Mouse (Mus musculus) thymus, postnatal 36 days (tissue): ENCODE measurements around the gene Auts2.

Experiments
- DNase-seq, 2 experiments: peaks; one replicate each; pipeline ENCODE4 v3.0.0; 2022; ENCODE audit warnings: mixed read lengths in 2 of 2

Auts2 gene

GRCm38 (mm10) chr5:131643176-131644174, 899.7 kb downstream of the Auts2 start:
- no peak for DNase-seq

- DNase-seq, result no peak
Observed at GRCm38 (mm10) chr5:131642752-131643151, 900.4 kb downstream of the Auts2 start.

DNA sequence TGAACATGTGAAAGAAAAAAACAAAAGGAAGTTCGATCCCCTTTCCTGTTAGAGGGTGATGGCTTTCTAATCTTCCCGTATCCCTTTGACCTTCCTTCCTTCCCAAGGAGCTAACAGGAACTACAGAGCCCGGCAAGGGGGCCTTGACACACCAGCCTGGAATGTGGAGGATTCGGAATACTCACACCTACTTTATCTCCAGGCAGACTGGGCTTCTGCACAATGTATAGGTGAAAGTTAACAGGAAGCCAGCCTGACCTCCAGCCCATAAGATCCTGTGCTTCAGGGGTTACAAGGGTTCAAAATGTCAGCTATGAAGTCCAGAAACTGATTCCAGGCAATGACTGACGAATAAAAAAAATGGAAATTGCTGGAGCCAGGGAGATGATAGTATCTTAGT, 906.7 kb downstream of the Auts2 start:
- DNase-seq, result no peak

DNA sequence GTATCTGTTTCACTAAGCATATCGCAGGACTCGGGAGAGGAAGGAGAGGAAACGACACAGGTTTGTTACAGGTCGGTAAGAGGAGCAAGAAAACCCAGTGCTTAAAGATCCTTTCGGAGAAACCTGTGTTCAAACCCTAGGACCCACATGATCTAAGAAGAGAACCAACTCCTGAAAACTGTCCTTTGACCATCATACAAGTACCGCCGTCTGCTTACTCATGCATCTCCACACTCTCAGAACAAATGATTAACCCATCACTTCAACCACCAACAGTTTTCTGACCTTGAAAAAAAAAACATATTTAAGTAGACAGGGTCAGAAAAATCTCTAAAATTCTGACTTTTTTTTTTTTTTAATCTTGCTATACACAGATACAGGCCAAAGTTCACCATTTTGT, 908.4 kb downstream of the Auts2 start:
- DNase-seq, result no peak

DNA sequence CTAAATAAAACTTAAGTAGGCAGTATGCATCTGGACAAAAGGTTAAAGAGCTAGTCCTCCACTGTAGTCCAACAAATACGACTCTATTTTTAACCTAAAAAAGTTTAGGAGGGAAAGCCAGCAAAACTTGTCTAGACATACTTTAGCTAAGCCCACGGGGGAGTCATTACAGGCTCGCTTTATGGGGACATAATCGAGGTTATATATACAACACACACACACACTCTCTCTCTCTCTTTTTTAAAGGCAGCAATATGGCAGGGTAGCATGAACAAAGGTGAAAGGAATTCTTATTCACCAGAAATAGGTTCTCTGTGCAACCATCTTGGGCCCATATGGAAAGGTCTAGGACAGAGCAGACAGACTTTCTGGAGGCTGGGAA, 911.2 kb downstream of the Auts2 start:
- no peak for DNase-seq

- DNase-seq, result no peak
Observed at GRCm38 (mm10) chr5:131631038-131631997, 911.8 kb downstream of the Auts2 start.

DNA sequence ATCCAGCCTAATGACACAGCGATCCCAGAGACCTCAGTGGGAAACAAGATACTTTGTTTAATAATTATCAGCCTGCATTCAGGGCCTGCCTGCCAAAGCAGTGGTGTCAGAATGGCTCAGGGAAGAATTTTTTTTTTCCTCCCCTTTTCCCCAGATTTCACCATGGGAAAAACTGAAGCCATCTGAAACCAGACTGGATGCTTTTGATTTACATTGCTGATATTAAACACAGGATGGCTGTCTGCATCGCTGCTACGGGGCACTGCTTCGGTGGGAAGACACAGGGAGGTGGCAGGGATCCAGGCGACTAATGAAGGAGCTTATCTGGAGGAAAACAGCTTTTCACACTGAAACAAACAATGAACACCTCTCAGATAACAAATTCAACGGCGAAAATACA, 912.6 kb downstream of the Auts2 start:
- DNase-seq, result no peak

- no peak for DNase-seq
Observed at GRCm38 (mm10) chr5:131616113-131616876, 926.8 kb downstream of the Auts2 start.

GRCm38 (mm10) chr5:131614238-131614637, 928.9 kb downstream of the Auts2 start:
- no peak for DNase-seq

DNA sequence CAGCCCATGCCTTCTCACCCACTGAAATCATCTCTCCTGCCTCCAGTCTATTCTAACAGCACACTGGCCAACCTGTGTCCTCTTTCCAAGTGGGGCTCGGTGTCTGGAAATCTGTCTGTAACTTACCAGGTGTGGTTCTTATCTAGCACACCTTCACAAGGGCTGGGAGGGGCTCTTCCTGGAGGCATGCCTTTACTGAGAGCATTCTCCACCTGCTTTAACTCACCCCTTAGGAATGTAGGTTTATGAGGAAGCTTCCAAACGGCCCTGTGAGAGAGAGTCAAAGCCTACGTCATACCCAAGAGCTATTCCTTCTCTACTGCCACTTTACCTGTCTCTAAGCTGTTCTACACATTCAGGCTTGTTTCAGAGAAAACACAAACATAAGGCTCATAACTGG, 929.8 kb downstream of the Auts2 start:
- no peak for DNase-seq

DNA sequence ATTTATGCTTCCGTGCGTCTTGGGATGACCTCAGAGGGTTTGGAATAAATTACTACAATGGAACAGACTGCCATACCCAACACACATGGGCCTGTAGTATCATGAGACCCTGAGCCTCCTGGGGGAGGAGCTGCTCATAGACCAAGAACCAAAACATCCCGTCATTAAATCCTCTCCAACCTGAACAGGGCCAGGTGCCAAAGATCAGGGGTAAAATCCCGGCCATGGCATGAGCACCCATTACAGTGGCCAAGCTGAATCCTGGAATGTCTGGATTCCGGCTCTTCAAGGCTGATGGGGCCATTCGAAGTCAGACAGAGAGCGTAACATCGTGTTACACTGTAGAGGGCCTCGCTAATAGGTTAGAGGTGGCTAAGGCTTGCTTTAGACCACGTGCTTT, 932.4 kb downstream of the Auts2 start:
- no peak for DNase-seq

- DNase-seq, result no peak
Observed at GRCm38 (mm10) chr5:131606786-131607185, 936.4 kb downstream of the Auts2 start.

DNA sequence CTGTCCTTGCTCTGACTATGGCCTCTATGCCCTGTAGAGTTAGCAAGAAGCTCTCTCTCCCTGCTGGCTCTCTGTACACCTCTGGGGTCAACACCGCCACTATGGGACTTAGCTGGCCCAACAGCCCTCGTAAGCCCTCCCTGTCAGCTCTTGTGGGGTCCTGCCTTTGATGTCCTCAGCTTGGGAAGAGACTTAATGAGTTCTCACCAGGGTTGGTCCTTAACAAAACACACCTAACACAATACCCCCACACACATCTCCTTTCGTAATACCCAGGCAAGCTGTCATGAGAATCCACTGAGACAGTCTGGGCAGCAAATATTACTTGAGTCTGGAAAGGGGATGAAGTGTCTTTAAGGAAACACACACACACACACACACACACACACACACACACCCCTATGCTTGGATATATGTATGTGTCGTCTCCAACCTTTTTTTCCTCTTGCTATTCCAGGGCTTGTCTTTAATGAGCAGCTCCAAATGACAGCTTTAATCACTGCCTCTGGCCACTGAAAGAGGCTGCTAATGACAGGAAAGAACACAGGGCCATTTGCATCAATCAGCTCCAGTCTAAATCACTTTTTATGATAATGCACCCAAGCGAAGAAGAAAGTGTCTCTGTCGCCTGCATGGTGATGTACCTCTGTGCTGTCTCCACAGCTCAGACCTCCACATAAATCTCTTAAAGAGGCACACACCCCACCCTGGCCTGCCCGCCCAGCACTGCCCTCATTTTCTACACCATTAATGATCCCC, 941.0 kb downstream of the Auts2 start:
- DNase-seq, result no peak

DNA sequence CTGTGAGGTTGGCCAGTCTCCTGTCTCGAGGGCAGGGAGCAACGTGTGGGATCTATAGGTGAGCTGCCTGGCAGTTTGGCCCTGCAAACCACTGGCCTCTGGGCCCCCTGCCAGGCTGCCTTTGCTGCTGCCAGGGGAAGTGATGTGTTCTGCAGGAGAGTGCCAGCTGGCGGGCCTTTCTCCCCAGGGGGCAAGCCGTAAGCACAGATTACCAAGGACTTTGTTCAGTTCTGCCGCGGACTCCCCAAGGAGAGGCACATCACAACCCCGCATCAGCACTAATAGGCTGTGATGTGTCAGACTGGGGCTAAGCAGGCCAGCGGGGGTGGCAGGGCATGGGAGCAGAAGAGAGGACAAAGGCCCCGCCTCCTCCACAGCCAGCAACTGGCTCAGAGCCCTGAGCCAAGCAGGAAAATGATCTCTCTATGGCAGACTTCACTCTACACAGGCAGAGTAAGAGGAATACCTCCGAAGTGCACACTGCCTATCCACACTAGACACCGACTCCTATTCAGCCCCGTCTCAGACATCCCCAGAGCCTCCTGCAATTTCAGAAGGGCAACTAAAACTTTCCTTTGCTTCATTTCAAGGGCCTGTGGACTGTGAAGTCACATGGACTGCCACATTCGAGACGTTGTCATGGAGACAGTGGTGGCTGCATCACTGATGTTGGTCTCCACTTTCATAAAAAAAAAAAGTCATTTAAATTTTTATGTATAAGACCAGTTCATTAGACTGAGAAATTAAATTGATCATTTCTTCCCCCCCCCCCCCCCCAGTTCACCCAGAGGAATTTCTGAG, 942.6 kb downstream of the Auts2 start:
- DNase-seq, result no peak

- DNase-seq, result no peak
Observed at GRCm38 (mm10) chr5:131597503-131597902, 945.6 kb downstream of the Auts2 start.

- no peak for DNase-seq
Observed at GRCm38 (mm10) chr5:131596591-131596990, 946.6 kb downstream of the Auts2 start.

DNA sequence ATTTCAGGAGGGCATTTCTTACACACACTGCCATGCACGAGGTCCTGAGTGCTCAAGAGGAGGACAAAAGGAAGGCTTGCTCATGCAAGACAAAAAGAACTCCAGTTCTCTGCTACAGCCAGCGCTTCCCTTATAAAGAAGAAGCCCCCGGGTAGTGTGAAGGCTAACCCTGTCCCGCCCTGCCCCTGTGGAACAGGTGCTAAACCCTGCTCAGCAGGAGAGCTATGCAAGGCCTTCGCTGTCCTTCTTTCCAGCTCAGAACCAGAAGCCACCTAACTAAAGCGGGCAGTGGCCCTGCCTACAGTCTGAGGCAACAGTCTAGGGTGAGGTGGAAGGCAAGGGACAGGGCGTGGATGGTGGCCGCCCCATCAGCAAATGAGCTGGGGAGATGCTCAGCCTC, 947.4 kb downstream of the Auts2 start:
- DNase-seq, result no peak

GRCm38 (mm10) chr5:131594597-131594996, 948.5 kb downstream of the Auts2 start:
- DNase-seq, result no peak

DNA sequence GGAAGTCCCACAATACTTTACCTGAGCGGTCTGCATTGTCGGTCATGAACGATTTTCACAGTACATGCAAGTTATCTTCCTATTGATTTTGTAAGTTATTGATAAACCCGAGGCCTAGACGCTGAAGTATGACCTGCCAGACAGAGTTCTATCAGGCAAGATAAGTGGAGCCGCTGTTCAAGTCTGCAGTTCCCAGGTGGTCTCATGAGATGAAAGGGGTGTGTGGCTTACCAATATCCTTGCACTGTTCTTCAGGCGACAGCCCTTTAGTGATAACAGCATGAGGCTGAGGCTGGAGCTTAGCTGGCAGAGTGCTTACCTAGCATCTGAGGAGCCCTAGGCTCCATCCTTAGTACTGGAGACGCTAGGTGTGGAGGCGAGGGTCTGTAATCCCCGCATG, 949.9 kb downstream of the Auts2 start:
- DNase-seq, result no peak

- DNase-seq, result no peak
Observed at GRCm38 (mm10) chr5:131589948-131590467, 953.1 kb downstream of the Auts2 start.

DNA sequence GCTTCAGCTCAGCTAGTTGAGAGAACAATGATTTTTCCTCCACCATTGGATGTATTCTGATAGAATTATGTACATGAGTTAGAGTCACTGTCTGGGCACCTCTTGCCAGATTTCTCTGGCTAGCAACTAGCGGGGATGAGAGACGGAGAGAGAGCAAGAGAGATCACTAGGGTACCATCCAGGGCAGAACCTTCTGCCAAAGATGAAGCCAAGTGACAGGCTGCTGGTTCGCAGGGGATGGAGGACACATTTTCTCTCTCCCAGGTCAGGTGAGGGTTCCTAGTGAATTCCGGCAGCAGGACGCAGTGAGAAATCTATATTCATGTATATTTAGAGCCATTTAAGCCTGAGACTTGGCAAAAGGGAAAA, 956.8 kb downstream of the Auts2 start:
- no peak for DNase-seq
